Mouse (Mus musculus) megakaryocyte, embryonic 14.5 days (primary cell): ENCODE data around the gene Nsmce1.

Experiments used
- FLI1 ChIP-seq: IDR thresholded peaks from 2 replicates; pipeline ENCODE4 v1.6.1; 2012; ENCODE audit warnings: low read length, inconsistent platforms, mixed read lengths
- GATA1 ChIP-seq: IDR thresholded peaks from 3 replicates; pipeline ENCODE4 v1.6.1; 2012; ENCODE audit warnings: mixed read lengths, low read length, inconsistent platforms, borderline replicate concordance

- no peak for TF ChIP-seq GATA1
- TF ChIP-seq FLI1, result no peak
These were observed 26.1 kb upstream of the Nsmce1 start for GRCm38 (mm10) chr7:125517470-125517869.
